Mouse (Mus musculus) heart, adult 18-20 months (tissue): ENCODE measurements around the gene Spaca6. TPM values are rescaled to one million over a fixed set of nuclear protein-coding genes. Genes with fewer than 3 reads are reported as not detected.
"Not testable (repeated sequence)": the region's sequence is repeated elsewhere in the genome, so short reads cannot be mapped to it uniquely, and the experiment has no call there.

Experiments used
- DNase-seq, 2 experiments: peaks; one replicate each; pipeline ENCODE4 v3.0.0; 2021 to 2022; ENCODE audit warnings: mixed read lengths in 1 of 2
- total RNA-seq, 2 experiments: library from RNA; stranded (reverse); gene quantifications; 2 replicates each; pipeline ENCODE4 v1.2.3; 2021

Gene Spaca6
- total RNA-seq, 2 experiments from 2014 or later: 6.7 to 9.7 TPM

- DNase-seq: not testable (repeated sequence)
These were observed 17.6 kb downstream of the Spaca6 start for GRCm38 (mm10) chr17:17844606-17845005.

- peak in 1 of 2 experiments; percentile 64 for DNase-seq
These were observed 18.4 kb downstream of the Spaca6 start for GRCm38 (mm10) chr17:17845187-17846027.

GRCm38 (mm10) chr17:17848988-17849387 is 22.0 kb downstream of the Spaca6 start:
- no peak for DNase-seq

DNA sequence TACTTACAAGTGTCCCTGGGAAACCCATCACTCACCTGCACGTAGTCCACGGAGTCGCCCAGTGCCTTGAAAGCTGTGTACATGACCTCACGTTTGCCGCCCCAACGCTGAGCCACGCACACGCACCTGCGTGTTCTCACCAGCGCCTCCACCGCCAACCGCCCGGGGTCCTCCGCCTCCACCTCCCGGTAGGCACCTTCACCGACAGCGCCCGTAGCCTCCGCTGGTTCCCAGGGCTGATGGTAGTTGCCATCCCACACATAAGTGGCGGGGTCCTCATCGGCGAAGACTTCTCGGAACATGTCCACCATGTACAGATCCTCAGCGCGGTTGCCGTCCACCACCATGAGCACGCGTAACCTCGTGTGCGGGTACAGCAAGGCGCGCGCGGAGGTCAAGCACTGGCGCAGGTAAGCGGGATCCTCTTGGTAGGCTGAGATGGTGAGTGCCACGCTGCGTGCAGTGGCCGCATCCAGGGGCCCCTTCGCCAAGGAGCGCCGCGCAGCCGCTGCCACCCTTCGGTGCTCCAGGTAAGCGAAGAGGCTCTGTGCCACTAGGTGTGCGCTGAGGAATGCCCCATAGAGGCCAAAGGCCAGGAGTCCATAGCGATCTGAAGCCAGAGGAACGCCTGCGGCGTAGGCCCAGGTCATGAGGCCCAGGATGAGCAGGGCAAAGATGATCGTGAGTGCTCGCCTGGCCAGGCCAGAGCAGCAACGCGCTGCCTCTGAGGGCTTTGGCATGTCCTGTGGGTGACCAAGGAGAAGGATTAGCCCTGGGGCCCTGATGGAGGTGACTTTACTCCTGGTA is 23.2 kb downstream of the Spaca6 start:
- DNase-seq: no peak

DNA sequence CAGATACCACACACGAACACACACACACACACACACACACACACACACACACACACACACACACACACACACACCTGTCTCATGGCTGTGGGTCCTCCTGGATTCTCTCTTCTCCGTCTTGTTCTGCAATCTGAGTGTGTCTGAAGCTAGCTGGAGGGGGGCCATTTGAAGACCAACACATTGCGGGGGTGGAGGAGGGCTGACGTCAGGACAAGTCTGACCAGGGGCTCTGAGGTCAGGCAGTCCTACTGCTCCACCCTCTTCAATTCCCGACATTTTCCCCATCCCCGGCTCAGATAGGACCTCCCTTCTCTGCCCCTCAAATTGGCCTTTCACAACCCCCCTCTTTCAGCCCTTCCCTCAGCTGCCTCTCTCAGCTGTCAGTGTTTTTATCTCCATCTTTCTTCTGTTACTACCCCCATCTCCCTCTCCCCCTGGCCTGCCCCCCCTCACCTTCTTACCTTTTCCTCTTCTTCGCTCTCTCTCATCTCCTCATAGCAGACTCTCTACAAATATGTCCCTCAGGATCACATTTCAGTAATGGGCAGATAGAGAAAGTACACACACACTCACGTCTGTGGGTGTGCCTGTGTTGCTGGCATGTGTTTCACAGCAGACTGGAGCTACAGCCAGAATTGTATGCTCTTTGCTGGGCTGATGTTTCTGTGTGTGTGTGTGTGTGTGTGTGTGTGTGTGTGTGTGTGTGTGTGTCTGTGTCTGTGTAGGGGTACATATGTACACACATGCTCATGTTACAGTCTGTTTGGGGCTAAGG is 28.3 kb downstream of the Spaca6 start, which contains the start of gene Has1:
Gene Has1 (minus strand): TSS at position 142 of the 775 bp plus-strand sequence.
- no peak for DNase-seq

DNA sequence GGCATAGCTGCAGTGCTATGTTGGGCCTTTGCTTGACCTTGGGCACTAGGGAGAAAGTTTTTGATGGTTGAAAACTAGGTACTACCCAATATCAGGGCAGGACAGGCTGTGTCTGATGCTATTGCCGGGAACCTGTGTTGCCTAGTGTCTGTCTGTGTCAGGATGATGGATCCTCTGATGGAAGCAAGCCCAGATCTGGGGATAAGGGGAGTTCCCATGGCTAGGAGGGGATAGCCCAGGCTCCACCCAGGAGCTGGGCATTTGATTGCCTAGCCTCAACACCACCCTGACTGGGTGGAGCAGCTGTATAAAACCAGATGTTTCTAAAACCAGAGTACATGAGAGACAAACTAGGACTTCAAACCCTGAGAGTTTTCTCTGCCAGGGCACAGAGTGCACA is 29.7 kb downstream of the Spaca6 start:
- DNase-seq: no peak

DNA sequence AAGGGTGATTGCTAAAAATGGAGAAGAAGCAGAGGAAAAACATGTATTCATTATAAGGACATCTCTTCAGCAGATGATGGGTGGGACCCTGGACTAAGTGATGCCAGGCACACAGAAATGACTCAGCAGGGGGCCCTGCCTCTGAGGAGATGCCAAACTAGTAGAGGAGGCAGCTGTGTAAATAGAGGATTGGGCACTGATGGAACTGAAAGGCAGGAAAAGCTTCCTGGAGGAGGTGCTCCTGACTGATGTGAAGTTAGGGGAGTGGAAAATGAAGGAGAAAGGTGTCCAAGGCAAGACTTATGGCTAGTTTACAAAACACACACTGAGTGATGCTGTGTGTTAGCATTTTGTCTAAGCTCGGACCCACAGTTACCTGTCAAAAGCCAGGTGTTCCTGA is 30.5 kb downstream of the Spaca6 start:
- no peak for DNase-seq

DNA sequence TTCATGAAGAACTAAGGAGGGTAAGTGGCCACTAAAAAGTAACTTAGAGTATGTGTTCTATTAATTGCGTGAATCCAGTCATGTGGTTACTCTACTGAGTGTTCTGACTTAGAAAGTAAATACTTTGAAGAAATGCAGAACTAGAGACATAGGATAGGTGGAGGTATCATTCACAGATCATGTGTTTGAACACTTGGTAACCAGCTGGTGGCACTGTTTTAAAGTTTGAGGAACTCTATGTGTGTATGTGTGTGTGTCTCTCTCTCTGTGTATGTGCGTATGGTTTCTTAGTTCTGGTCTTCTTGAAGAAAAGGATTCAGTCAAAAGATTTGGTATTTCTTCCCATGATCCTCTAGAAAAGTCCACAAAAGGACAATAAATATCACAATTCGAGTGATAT is 33.2 kb downstream of the Spaca6 start:
- no peak for DNase-seq

DNA sequence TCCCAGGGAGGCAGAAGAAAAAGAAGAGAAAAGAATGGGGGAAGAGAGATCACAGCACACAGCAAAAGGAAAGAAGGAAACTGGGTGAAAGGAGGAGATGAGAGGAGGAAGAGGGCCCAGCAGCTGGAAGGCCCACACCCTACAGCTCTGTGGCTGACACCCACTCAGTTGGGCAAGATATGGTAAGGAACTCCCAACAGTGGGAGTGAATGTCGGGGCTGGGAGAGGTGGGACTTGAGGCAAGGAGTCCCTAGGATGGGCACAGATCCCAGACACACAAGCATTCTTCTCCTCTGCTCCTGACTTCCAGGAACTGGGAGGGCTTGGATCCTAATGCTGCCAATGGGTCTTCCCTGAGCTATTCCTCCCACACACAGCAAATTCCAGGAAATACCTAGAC is 35.4 kb downstream of the Spaca6 start:
- DNase-seq: peak in 1 of 2 experiments; percentile 51

DNA sequence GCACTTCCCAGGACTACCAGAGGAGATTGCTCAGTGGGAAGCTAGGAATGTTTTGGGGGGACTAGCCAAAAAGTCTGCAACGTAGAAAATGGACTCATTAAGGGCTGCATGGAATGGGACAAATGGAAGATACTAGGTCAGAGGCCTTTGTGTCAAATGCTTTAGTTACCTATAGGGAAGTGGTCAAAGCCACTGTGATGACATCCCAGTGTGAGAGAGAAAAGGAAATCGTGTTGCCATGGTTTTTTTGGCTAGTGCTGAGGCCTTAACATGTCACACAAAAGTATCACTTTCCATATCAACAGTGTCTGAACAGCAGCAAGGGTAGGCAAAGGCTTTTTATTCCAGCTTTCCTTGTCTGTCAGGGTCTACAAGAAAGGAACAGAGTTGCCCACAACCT is 38.2 kb downstream of the Spaca6 start:
- DNase-seq: no peak

DNA sequence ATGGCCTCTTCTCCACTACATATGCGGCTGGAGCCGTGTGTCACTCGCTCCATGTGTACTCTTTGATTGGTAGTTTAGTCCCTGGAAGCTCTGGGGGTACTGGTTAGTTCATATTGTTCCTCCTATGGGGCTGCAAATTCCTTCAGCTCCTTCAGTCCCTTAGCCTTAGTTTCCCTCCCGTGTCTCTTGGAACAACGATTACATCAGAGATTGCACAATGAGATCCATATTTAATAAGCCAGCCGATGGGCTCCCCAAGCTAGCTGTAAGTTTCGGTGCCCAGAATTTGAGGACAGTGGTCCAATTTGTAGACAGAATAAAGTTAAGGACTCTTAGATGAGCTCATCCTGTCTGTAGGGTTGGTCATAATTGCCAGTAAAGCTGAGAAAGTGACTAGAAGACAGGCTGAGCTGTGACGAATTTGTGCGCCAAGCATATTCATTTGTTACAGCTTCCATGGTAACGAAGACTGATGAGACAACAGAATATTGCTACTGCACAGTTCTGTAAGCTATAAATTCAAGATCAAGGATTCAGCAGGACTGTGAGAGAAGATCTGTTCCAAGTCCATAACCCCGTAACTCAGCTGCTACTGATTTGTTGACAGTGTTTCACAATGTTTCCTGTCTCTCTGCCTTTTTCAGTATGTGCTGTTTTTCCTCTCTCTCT is 40.0 kb downstream of the Spaca6 start:
- DNase-seq: peak; percentile 30 to 42

DNA sequence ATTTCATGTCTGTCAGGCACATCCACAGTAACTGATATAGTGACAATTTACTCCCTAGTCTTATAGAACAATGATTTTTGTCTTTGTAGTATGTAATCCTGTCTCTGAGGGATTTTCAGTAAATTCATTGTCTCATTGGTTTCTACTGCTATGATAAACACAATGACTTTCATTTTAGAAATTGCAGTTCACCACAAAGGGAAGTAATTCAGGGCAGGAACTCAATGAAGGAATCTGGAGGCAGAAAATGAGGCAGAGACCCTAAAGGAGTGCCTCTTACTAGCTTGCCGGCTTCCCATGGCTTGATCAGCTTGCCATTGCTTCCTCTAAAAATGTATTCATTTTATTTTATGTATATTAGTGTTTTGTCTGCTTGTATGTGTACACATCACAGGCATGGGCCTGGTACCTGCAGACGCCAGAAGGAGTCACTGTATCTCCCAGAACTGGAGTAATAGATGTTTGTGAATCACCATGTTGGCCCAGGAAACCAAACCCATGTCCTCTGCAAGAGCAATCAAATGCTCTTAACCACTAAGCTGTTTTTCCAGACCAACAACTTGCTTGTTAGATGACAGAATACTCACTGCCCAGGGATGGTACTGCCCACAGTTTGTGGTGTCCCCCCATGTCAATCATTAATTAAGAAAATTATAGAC is 44.1 kb downstream of the Spaca6 start:
- no peak for DNase-seq

DNA sequence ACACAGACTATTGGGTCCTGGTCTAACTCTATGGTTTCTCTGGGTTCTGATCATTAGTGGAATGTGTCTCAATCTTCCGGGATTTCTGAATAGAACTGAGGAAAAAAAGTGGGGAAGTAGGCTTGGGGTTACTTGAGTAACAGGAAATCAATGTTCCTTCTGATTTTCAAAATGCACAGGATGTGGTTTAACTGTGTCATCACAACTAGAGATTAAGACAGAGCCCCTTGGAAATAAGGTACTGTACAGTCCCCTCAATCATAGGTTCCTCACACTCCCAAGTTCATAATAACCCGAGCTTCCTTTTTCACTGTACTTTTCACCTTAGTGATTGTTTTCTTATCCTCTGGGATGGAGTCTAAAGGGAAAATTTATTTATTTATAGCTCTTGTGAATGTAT is 44.7 kb downstream of the Spaca6 start:
- DNase-seq: peak in 1 of 2 experiments; percentile 22

DNA sequence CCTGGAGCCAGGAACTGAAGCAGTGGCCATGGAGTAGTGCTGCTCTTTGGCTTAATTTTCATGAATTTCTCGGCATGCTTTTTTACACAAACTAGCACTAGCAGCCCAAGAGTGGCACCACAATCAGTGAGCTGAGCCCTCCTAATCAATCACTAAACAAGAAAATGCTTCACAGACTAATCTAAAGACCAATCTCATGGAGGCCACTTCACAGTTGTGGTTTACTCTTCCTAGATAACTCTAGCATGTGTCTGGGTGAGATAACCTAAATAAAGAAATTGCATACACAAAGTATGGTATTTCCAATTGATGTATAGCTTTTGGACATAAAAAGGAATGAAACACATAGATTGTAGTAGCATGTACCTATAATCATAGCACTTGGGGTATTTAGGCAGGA is 52.4 kb downstream of the Spaca6 start:
- no peak for DNase-seq

GRCm38 (mm10) chr17:17882672-17883071 is 55.7 kb downstream of the Spaca6 start:
- no peak for DNase-seq

DNA sequence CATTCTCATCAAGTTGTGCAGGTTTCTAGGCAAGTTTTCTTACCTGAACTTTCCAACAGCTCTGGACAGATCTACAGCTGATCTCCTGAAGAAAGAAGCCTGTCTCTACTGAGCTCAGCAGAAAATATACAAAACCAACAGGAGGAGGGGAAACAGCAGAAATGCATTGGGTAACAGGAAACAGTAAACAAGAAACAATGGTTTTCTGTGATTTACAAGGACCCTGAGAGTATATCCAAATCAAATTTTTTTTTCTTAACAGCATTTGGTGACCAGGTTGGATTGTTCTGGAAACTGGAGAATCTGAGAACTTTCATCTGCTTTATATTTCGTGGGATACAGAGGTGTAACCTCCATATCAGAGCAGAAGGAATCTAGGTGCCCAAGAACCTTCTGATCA is 56.9 kb downstream of the Spaca6 start, which contains the start of gene Fpr1:
Gene Fpr1 (minus strand): TSS at position 101 of the 400 bp plus-strand sequence.
- no peak for DNase-seq

GRCm38 (mm10) chr17:17887774-17888248 is 60.9 kb downstream of the Spaca6 start, which contains the start of the genes Fpr2 and Fpr3:
Gene Fpr2, plus strand, starts transcription at chr17:17887824.
Gene Fpr3, plus strand, starts transcription at chr17:17887852.
- DNase-seq: no peak

- no peak for DNase-seq
These were observed 62.9 kb downstream of the Spaca6 start for GRCm38 (mm10) chr17:17889732-17890425.
